Mouse (Mus musculus): ENCODE data around the gene Abcc2.
A peak's percentile ranks its signal among the peaks of the same experiment; 100 is the strongest.

The Abcc2 gene

GRCm38 (mm10) chr19:43781980-43782379 lies at the start of gene Abcc2:
TSS of gene Abcc2 (plus strand) at chr19:43782192.
- ATAC-seq (ENCODE audit: insufficient number of reproducible peaks, low FRiP score, low TSS enrichment) = no peak

GRCm38 (mm10) chr19:43738409-43738808 lies 43.6 kb upstream of the Abcc2 start:
- no peak for ATAC-seq (ENCODE audit: insufficient number of reproducible peaks, low FRiP score, low TSS enrichment)

- ATAC-seq (ENCODE audit: insufficient number of reproducible peaks, low FRiP score, low TSS enrichment) = no peak
Observed at GRCm38 (mm10) chr19:43743401-43743800, 38.6 kb upstream of the Abcc2 start.

- no peak for ATAC-seq (ENCODE audit: insufficient number of reproducible peaks, low FRiP score, low TSS enrichment)
Observed at GRCm38 (mm10) chr19:43745740-43746139, 36.3 kb upstream of the Abcc2 start.

- ATAC-seq (ENCODE audit: insufficient number of reproducible peaks, low FRiP score, low TSS enrichment) = no peak
Observed at GRCm38 (mm10) chr19:43747877-43748276, 34.1 kb upstream of the Abcc2 start.

- ATAC-seq (ENCODE audit: insufficient number of reproducible peaks, low FRiP score, low TSS enrichment) = no peak
Observed at GRCm38 (mm10) chr19:43750008-43750407, 32.0 kb upstream of the Abcc2 start.

- peak; percentile 89 for ATAC-seq (ENCODE audit: insufficient number of reproducible peaks, low FRiP score, low TSS enrichment)
Observed at GRCm38 (mm10) chr19:43752489-43753225, 29.3 kb upstream of the Abcc2 start, which contains the start of the genes Cutc and Cox15. TSS of gene Cutc (plus strand) at chr19:43752996. TSS of gene Cox15 (minus strand) at chr19:43753000.

- peak; percentile 84 for ATAC-seq (ENCODE audit: insufficient number of reproducible peaks, low FRiP score, low TSS enrichment)
Observed at GRCm38 (mm10) chr19:43753226-43753835, 28.7 kb upstream of the Abcc2 start.

GRCm38 (mm10) chr19:43754237-43754636 lies 27.8 kb upstream of the Abcc2 start:
- ATAC-seq (ENCODE audit: insufficient number of reproducible peaks, low FRiP score, low TSS enrichment) = no peak

GRCm38 (mm10) chr19:43754872-43755271 lies 27.1 kb upstream of the Abcc2 start:
- no peak for ATAC-seq (ENCODE audit: insufficient number of reproducible peaks, low FRiP score, low TSS enrichment)

- no peak; the same call in 1 of the 2 replicates for ATAC-seq (ENCODE audit: insufficient number of reproducible peaks, low FRiP score, low TSS enrichment)
Observed at GRCm38 (mm10) chr19:43760504-43760903, 21.5 kb upstream of the Abcc2 start.

GRCm38 (mm10) chr19:43761543-43762256 lies 20.3 kb upstream of the Abcc2 start:
- ATAC-seq (ENCODE audit: insufficient number of reproducible peaks, low FRiP score, low TSS enrichment) = no peak

GRCm38 (mm10) chr19:43762410-43762809 lies 19.6 kb upstream of the Abcc2 start:
- ATAC-seq (ENCODE audit: insufficient number of reproducible peaks, low FRiP score, low TSS enrichment) = no peak

- ATAC-seq (ENCODE audit: insufficient number of reproducible peaks, low FRiP score, low TSS enrichment) = no peak
Observed at GRCm38 (mm10) chr19:43766451-43766850, 15.5 kb upstream of the Abcc2 start.

- no peak for ATAC-seq (ENCODE audit: insufficient number of reproducible peaks, low FRiP score, low TSS enrichment)
Observed at GRCm38 (mm10) chr19:43767549-43768322, 14.3 kb upstream of the Abcc2 start.

- no peak for ATAC-seq (ENCODE audit: insufficient number of reproducible peaks, low FRiP score, low TSS enrichment)
Observed at GRCm38 (mm10) chr19:43769366-43769960, 12.5 kb upstream of the Abcc2 start.

- ATAC-seq (ENCODE audit: insufficient number of reproducible peaks, low FRiP score, low TSS enrichment) = no peak
Observed at GRCm38 (mm10) chr19:43770584-43770983, 11.4 kb upstream of the Abcc2 start.

- ATAC-seq (ENCODE audit: insufficient number of reproducible peaks, low FRiP score, low TSS enrichment) = no peak
Observed at GRCm38 (mm10) chr19:43771499-43771969, 10.5 kb upstream of the Abcc2 start.

GRCm38 (mm10) chr19:43772311-43772710 lies 9.7 kb upstream of the Abcc2 start:
- no peak for ATAC-seq (ENCODE audit: insufficient number of reproducible peaks, low FRiP score, low TSS enrichment)

GRCm38 (mm10) chr19:43775433-43775832 lies 6.6 kb upstream of the Abcc2 start:
- no peak for ATAC-seq (ENCODE audit: insufficient number of reproducible peaks, low FRiP score, low TSS enrichment)

Data from cerebellum, adult (tissue).